Comparison of ENCODE assay signal across 14 mouse cellular contexts in the genomic region with DNA sequence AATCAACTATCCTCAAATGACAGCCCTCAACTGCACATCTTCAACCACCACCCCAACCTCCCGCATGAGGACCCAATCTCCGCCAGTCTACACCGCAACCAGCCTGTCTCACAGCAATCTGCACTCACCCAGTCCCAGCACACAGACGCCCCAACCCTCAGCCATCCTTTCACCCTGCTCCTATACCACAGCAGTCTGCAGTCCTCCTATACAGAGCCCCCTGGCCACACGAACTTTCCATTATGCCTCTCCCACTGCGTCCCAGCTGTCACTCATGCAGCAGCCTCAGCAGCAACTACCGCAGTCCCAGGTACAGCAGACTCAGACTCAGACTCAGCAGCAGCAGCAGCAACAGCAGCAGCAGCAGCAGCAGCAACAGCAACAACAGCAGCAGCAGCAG.
DNase-seq lines count a peak whose midpoint lies in the region; ATAC-seq lines count a peak whose summit lies in the region.
"Had no signal": no experiment of that assay in that cellular context is flagged by ENCODE, and none has a peak within 500 bp of the region (broad histone marks: within the 10 kb centered on the region; RNA-seq: fewer than 3 reads in every experiment).

No protein-coding gene starts in this region.

- H3K36me3 ChIP-seq in hindbrain, embryonic 11.5 days (ENCODE audit: control insufficient read depth, insufficient read depth, low read length): no peaks in the 10 kb centered on the region
- no peaks in the 10 kb centered on the region for H3K36me3 ChIP-seq in hindbrain, embryonic 10.5 days
- H3K36me3 ChIP-seq in megakaryocyte, embryonic 14.5 days (replicated peaks; ENCODE audit: low read length): no peaks in the 10 kb centered on the region
- H3K36me3 ChIP-seq in limb, embryonic 12.5 days: no peaks in the 10 kb centered on the region
- H3K36me3 ChIP-seq: forebrain, embryonic 10.5 days had no signal

- H3K9ac ChIP-seq in hindbrain, embryonic 11.5 days (ENCODE audit: low read depth, low read length): no peak overlapping the region
- no peak overlapping the region for H3K9ac ChIP-seq in limb, embryonic 12.5 days (replicated peaks)

- H3K4me1 ChIP-seq in hindbrain, embryonic 11.5 days (replicated peaks; ENCODE audit: control insufficient read depth, insufficient read depth, low read length): no peaks in the 10 kb centered on the region
- no peaks in the 10 kb centered on the region; the same call in 1 of the 2 replicates for H3K4me1 ChIP-seq in hindbrain, embryonic 10.5 days (replicated peaks)
- no peaks in the 10 kb centered on the region for H3K4me1 ChIP-seq in megakaryocyte, embryonic 14.5 days
- H3K4me1 ChIP-seq in limb, embryonic 12.5 days (replicated peaks): peaks cover 7% of the 10 kb centered on the region; the same call in 1 of the 2 replicates

- no peak overlapping the region for H3K4me3 ChIP-seq in hindbrain, embryonic 11.5 days (ENCODE audit: low read depth, low read length)
- no peak overlapping the region for H3K4me3 ChIP-seq in hindbrain, embryonic 10.5 days
- H3K4me3 ChIP-seq in megakaryocyte, embryonic 14.5 days (replicated peaks): peak overlapping the region; percentile 1
- no peak overlapping the region for H3K4me3 ChIP-seq in limb, embryonic 12.5 days (replicated peaks)
- H3K4me3 ChIP-seq: forebrain, embryonic 10.5 days; myocyte had no signal

- 0 out of 2 replicates have a peak, but pooled peaks have one; percentile 51 for ATAC-seq in hindbrain, embryonic 11.5 days (ENCODE audit: low FRiP score)
- ATAC-seq in megakaryocyte, adult 5-6 weeks (ENCODE audit: poor library complexity, severe bottlenecking): no peak
- ATAC-seq in limb, embryonic 12.5 days (ENCODE audit: insufficient number of reproducible peaks, insufficient read depth, low FRiP score, low TSS enrichment, low read depth): 0 out of 2 replicates have a peak, but pooled peaks have one; percentile 42
- ATAC-seq in frontal cortex, adult (ENCODE audit: low TSS enrichment): no peak
- ATAC-seq: intestine, postnatal 0 days had no signal

- 73% methylated on average over 7 of the region's 7 CpGs for WGBS in hindbrain, embryonic 11.5 days
- 71% methylated on average over 7 of the region's 7 CpGs for WGBS in hindbrain, embryonic 10.5 days
- 68% methylated on average over 7 of the region's 7 CpGs for WGBS in limb, embryonic 12.5 days

- no peak overlapping the region for H3K4me2 ChIP-seq in hindbrain, embryonic 11.5 days (replicated peaks; ENCODE audit: low read depth, low read length)
- H3K4me2 ChIP-seq in limb, embryonic 12.5 days: no peak overlapping the region

- no peaks in the 10 kb centered on the region for H3K27me3 ChIP-seq in hindbrain, embryonic 11.5 days (ENCODE audit: control insufficient read depth, insufficient read depth, low read length)
- no peaks in the 10 kb centered on the region for H3K27me3 ChIP-seq in hindbrain, embryonic 10.5 days (ENCODE audit: insufficient read depth, poor library complexity, severe bottlenecking)
- H3K27me3 ChIP-seq in megakaryocyte, embryonic 14.5 days (replicated peaks): no peaks in the 10 kb centered on the region
- H3K27me3 ChIP-seq in limb, embryonic 12.5 days: no peaks in the 10 kb centered on the region

- intact Hi-C loops in left cerebral cortex, postnatal 4 days (cut with DNase I): no loop called here

- DNase-seq in hindbrain, embryonic 11.5 days (ENCODE audit: low spot score): no peak
- DNase-seq in hindbrain, embryonic 10.5 days (ENCODE audit: low spot score): no peak
- DNase-seq in R1 (ENCODE audit: low read depth, low spot score): peak; percentile 8
- DNase-seq in left cerebral cortex, postnatal 4 days: no peak
- DNase-seq: cerebellum, adult 2 months; heart, postnatal 10 days; lung, adult 18-20 months had no signal

- no peaks in the 10 kb centered on the region for H3K9me3 ChIP-seq in hindbrain, embryonic 11.5 days (ENCODE audit: control insufficient read depth, low read length)
- no peaks in the 10 kb centered on the region for H3K9me3 ChIP-seq in hindbrain, embryonic 10.5 days
- H3K9me3 ChIP-seq in megakaryocyte, embryonic 14.5 days: peaks cover 7% of the 10 kb centered on the region
- no peaks in the 10 kb centered on the region for H3K9me3 ChIP-seq in limb, embryonic 12.5 days
- H3K9me3 ChIP-seq: forebrain, embryonic 10.5 days had no signal

- no peak overlapping the region for H3K27ac ChIP-seq in hindbrain, embryonic 11.5 days (ENCODE audit: low read depth, low read length)
- no peak overlapping the region for H3K27ac ChIP-seq in hindbrain, embryonic 10.5 days
- H3K27ac ChIP-seq in limb, embryonic 12.5 days: no peak overlapping the region
- H3K27ac ChIP-seq: forebrain, embryonic 10.5 days had no signal

Comparison
In these comparisons a context has a peak if more than half of its experiments do, and no peak if none do; other contexts are left out.
1. ATAC-seq: peak in hindbrain, embryonic 11.5 days (single experiment) and limb, embryonic 12.5 days (single experiment); none in megakaryocyte, adult 5-6 weeks (single experiment) and frontal cortex, adult (single experiment).